In genomic region chr15:74059564-74059963, GRCm38 (mm10) we compare ENCODE assay signal across 21 mouse cellular contexts.
DNase-seq lines count a peak whose midpoint lies in the region.
"Had no signal": no experiment of that assay in that cellular context is flagged by ENCODE, and none has a peak within 500 bp of the region (broad histone marks: within the 10 kb centered on the region; RNA-seq: fewer than 3 reads in every experiment).

No protein-coding gene starts in this region.

- H3K9me3 ChIP-seq in heart, embryonic 10.5 days = no peaks in the 10 kb centered on the region
- H3K9me3 ChIP-seq: embryonic facial prominence, embryonic 10.5 days; limb, embryonic 13.5 days; midbrain, embryonic 13.5 days; neural tube, embryonic 15.5 days; stomach, embryonic 15.5 days had no signal

- peaks cover 13% of the 10 kb centered on the region; the same call in 1 of the 2 replicates for H3K27me3 ChIP-seq in heart, embryonic 10.5 days (ENCODE audit: insufficient read depth, poor library complexity, severe bottlenecking)
- H3K27me3 ChIP-seq: midbrain, embryonic 13.5 days; neural tube, embryonic 15.5 days; Patski had no signal

- no peaks in the 10 kb centered on the region for H3K4me1 ChIP-seq in heart, embryonic 10.5 days
- H3K4me1 ChIP-seq: limb, embryonic 13.5 days; stomach, embryonic 15.5 days had no signal

- no peaks in the 10 kb centered on the region for H3K36me3 ChIP-seq in heart, embryonic 10.5 days
- H3K36me3 ChIP-seq: embryonic facial prominence, embryonic 10.5 days; limb, embryonic 13.5 days; midbrain, embryonic 13.5 days; neural tube, embryonic 15.5 days; stomach, embryonic 15.5 days had no signal

- no peak overlapping the region for H3K27ac ChIP-seq in heart, embryonic 10.5 days
- H3K27ac ChIP-seq: embryonic facial prominence, embryonic 10.5 days; limb, embryonic 13.5 days; liver, embryonic 14.5 days; midbrain, embryonic 13.5 days; neural tube, embryonic 15.5 days; stomach, embryonic 15.5 days had no signal

- no peak overlapping the region for H3K4me3 ChIP-seq in heart, embryonic 10.5 days
- H3K4me3 ChIP-seq: embryonic facial prominence, embryonic 10.5 days; limb, embryonic 13.5 days; midbrain, embryonic 13.5 days; myocyte; neural tube, embryonic 15.5 days; stomach, embryonic 15.5 days had no signal

- WGBS in heart, embryonic 10.5 days = 74% methylated on average over 6 of the region's 6 CpGs

- peak; percentile 9 for DNase-seq in layer of hippocampus, adult 9-11 months
- DNase-seq in layer of hippocampus, adult 18-20 months (ENCODE audit: low spot score in 2 of 2) = no peak
- DNase-seq in right cerebral cortex, postnatal 4 days = peak; percentile 73
- no peak for DNase-seq in right cerebral cortex, adult 18-20 months
- DNase-seq in cerebellum, adult 9-10 months = peak; percentile 86
- DNase-seq in heart, embryonic 10.5 days (ENCODE audit: low spot score) = no peak
- no peak for DNase-seq in gastrocnemius, adult 18-20 months (ENCODE audit: low spot score)
- DNase-seq: adrenal gland, postnatal 36 days; gastrocnemius, postnatal 10 days; heart, postnatal 10 days; kidney, adult 9 months; kidney, postnatal 36 days; thymus, adult 2 months had no signal

Comparison
In these comparisons a context has a peak if more than half of its experiments do, and no peak if none do; other contexts are left out.
1. DNase-seq: peak in layer of hippocampus, adult 9-11 months (single experiment), right cerebral cortex, postnatal 4 days (single experiment) and cerebellum, adult 9-10 months (single experiment); none in layer of hippocampus, adult 18-20 months (0 of 2), right cerebral cortex, adult 18-20 months (single experiment), heart, embryonic 10.5 days (single experiment) and gastrocnemius, adult 18-20 months (single experiment).